Mouse (Mus musculus) forebrain, embryonic 11.5 days (tissue): Measurements from ENCODE around the gene Slc36a4. TPM values are rescaled to one million over a fixed set of nuclear protein-coding genes. Genes with fewer than 3 reads are reported as not detected.
A peak's percentile ranks its signal among the peaks of the same experiment; 100 is the strongest.

Experiments used
- ATAC-seq: fragments of 200-750 bp; cut with Nextera tagmentation; replicated peaks from 2 replicates; pipeline ENCODE4 v1.8.0; 2017; ENCODE audit warnings: moderate TSS enrichment; ENCODE audit not compliant: low FRiP score
- DNase-seq: peaks from one replicate; pipeline ENCODE4 v3.0.0-alpha.2; 2017; ENCODE audit warnings: low spot score
- H3K27ac ChIP-seq: fragments of 300-500 bp; sonication (generic); 2 replicates; pipeline ENCODE4 v1.5.1; 2014; ENCODE audit warnings: low read depth, low read length
- H3K27me3 ChIP-seq: fragments of 300-500 bp; sonication (generic); 2 replicates; pipeline ENCODE4 v1.6.1; 2014; ENCODE audit warnings: mild to moderate bottlenecking, low read length, mixed read lengths; ENCODE audit not compliant: control insufficient read depth, insufficient read depth
- H3K36me3 ChIP-seq: fragments of 300-500 bp; sonication (generic); 2 replicates; pipeline ENCODE4 v1.6.1; 2014; ENCODE audit warnings: mild to moderate bottlenecking, low read length, moderate library complexity, mixed read lengths; ENCODE audit not compliant: control insufficient read depth, insufficient read depth
- H3K4me1 ChIP-seq: fragments of 300-500 bp; sonication (generic); replicated peaks from 2 replicates; pipeline ENCODE4 v1.6.1; 2014; ENCODE audit warnings: low read length, mixed read lengths; ENCODE audit not compliant: control insufficient read depth, insufficient read depth
- H3K4me2 ChIP-seq: fragments of 300-500 bp; sonication (generic); 2 replicates; pipeline ENCODE4 v1.6.1; 2014; ENCODE audit warnings: low read depth, mild to moderate bottlenecking, low read length, moderate library complexity, mixed read lengths; ENCODE audit not compliant: severe bottlenecking
- H3K4me3 ChIP-seq: fragments of 300-500 bp; sonication (generic); 2 replicates; pipeline ENCODE4 v1.5.1; 2014; ENCODE audit warnings: low read depth, low read length
- H3K9ac ChIP-seq: fragments of 300-500 bp; sonication (generic); 2 replicates; pipeline ENCODE4 v1.6.1; 2014; ENCODE audit warnings: low read length
- H3K9me3 ChIP-seq: fragments of 300-500 bp; sonication (generic); 2 replicates; pipeline ENCODE4 v1.6.1; 2016; ENCODE audit warnings: low read length, mixed read lengths; ENCODE audit not compliant: control insufficient read depth
- WGBS: fragments of 180-500 bp; shearing (Covaris S2); extraction: QIAGEN DNeasy Blood & Tissue Kit; methylation state at CpG from one replicate; pipeline ENCODE4 v1.1.7; 2014; 5-methylcytosine and 5-hydroxymethylcytosine counted together
- polyA plus RNA-seq: library from polyadenylated mRNA; unstranded; fragments of >200 nt; fragmentation: Nextera tagmentation; extraction: Ambion mirVana; gene quantifications from 2 replicates; pipeline ENCODE4 v1.2.1, GENCODE M21; 2014

The Slc36a4 gene
- polyA plus RNA-seq, 1 experiment from 2014 or later: 17.8 TPM

- Histone ChIP-seq H3K27me3 (no peaks in the 10 kb centered on the region), H3K4me2 (no peak overlapping the region), H3K4me3 (no peak overlapping the region), H3K27ac (no peak overlapping the region), H3K4me1 (no peaks in the 10 kb centered on the region), H3K9ac (no peak overlapping the region), H3K9me3 (no peaks in the 10 kb centered on the region), H3K36me3 (no peaks in the 10 kb centered on the region; the same call in 1 of the 2 replicates)
- DNase-seq (no peak), ATAC-seq (no peak)
- 91% methylated on average over 11 of the region's 11 CpGs for WGBS
These were observed 24.7 kb downstream of the Slc36a4 start for GRCm38 (mm10) chr9:15734056-15734866.

DNA sequence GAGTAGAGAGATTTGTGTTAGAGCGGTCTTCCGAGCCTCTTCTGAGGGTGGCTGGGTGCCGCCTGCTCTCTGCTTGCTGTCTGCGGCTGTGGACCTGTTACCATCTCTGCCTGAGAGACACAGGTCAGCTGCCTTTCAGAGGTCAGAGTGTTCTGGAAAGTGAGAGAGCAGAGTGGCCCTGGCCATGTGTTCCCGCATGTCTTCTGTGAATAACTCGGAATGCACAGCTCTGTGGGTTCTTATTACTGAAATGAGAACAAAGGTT is 25.3 kb downstream of the Slc36a4 start:
- 92% methylated on average over 6 of the region's 6 CpGs for WGBS
- H3K9ac ChIP-seq: no peak overlapping the region
- no peaks in the 10 kb centered on the region for H3K4me1 ChIP-seq
- no peaks in the 10 kb centered on the region; the same call in 1 of the 2 replicates for H3K36me3 ChIP-seq
- no peak overlapping the region for H3K27ac ChIP-seq
- H3K4me3 ChIP-seq: no peak overlapping the region
- no peak overlapping the region for H3K4me2 ChIP-seq
- H3K27me3 ChIP-seq: no peaks in the 10 kb centered on the region
- no peaks in the 10 kb centered on the region for H3K9me3 ChIP-seq
- DNase-seq (no peak), ATAC-seq (no peak)

- no peaks in the 10 kb centered on the region for H3K4me1 ChIP-seq
- no peaks in the 10 kb centered on the region; the same call in 1 of the 2 replicates for H3K36me3 ChIP-seq
- H3K27me3 ChIP-seq: no peaks in the 10 kb centered on the region
- H3K9ac ChIP-seq: no peak overlapping the region
- H3K27ac ChIP-seq: no peak overlapping the region
- H3K4me2 ChIP-seq: no peak overlapping the region
- no peak for ATAC-seq
- no peak for DNase-seq
- no peak overlapping the region for H3K4me3 ChIP-seq
- WGBS: 90% methylated on average over 2 of the region's 2 CpGs
- H3K9me3 ChIP-seq: no peaks in the 10 kb centered on the region
These were observed 28.0 kb downstream of the Slc36a4 start for GRCm38 (mm10) chr9:15737522-15737921.

GRCm38 (mm10) chr9:15741428-15741827 is 31.9 kb downstream of the Slc36a4 start:
- 94% methylated on average over 4 of the region's 4 CpGs for WGBS
- ATAC-seq (no peak), DNase-seq (no peak)
- Histone ChIP-seq H3K27ac (no peak overlapping the region), H3K9ac (no peak overlapping the region), H3K4me2 (no peak overlapping the region), H3K4me3 (no peak overlapping the region), H3K4me1 (peaks cover 4% of the 10 kb centered on the region; the same call in 1 of the 2 replicates), H3K36me3 (no peaks in the 10 kb centered on the region), H3K9me3 (no peaks in the 10 kb centered on the region), H3K27me3 (no peaks in the 10 kb centered on the region)

- H3K36me3 ChIP-seq: no peaks in the 10 kb centered on the region
- no peak overlapping the region for H3K9ac ChIP-seq
- no peak overlapping the region for H3K4me2 ChIP-seq
- no peak for DNase-seq
- H3K9me3 ChIP-seq: no peaks in the 10 kb centered on the region
- no peaks in the 10 kb centered on the region for H3K27me3 ChIP-seq
- no peak overlapping the region for H3K27ac ChIP-seq
- H3K4me1 ChIP-seq: peaks cover 4% of the 10 kb centered on the region; the same call in 1 of the 2 replicates
- WGBS: 75% methylated on average over 6 of the region's 6 CpGs
- no peak for ATAC-seq
- no peak overlapping the region for H3K4me3 ChIP-seq
These were observed 32.4 kb downstream of the Slc36a4 start for GRCm38 (mm10) chr9:15741931-15742330.

DNA sequence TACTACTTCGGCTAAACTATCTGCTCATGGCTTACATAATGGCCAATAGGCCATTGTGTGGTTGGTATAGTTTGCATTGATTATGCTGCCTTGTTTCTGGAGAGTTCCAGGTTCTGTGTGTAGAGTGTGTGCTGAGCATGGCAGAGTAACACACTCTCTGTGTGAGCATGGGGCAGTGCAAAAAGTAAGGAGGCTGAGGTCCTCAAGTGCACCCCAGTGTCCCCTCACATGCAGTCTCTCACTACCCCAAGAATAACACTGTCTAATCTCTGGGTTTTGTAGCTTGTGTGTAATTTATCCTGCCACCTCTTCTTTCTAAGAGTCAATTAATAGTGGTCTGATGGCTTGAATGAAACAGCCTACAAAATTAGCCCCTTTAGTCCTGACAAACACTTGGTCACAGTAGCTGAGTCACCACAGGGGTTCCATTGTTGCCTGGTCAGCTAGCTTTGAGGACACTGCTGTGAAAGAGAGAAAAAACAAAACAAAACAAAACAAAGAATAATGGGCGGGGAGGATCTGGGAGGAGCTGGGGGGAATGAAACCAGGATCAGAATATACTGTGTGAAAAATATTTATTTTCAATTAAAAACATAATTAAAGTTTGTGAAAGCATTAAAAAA is 36.6 kb downstream of the Slc36a4 start:
- no peak overlapping the region for H3K27ac ChIP-seq
- H3K9me3 ChIP-seq: no peaks in the 10 kb centered on the region
- peaks cover 2% of the 10 kb centered on the region; the same call in 1 of the 2 replicates for H3K27me3 ChIP-seq
- WGBS: 27% methylated on average over 2 of the region's 2 CpGs
- H3K4me3 ChIP-seq: no peak overlapping the region
- peak; percentile 69 for ATAC-seq
- peaks cover 4% of the 10 kb centered on the region; the same call in 1 of the 2 replicates for H3K4me1 ChIP-seq
- no peaks in the 10 kb centered on the region for H3K36me3 ChIP-seq
- H3K9ac ChIP-seq: no peak overlapping the region
- H3K4me2 ChIP-seq: no peak overlapping the region
- DNase-seq: no peak

DNA sequence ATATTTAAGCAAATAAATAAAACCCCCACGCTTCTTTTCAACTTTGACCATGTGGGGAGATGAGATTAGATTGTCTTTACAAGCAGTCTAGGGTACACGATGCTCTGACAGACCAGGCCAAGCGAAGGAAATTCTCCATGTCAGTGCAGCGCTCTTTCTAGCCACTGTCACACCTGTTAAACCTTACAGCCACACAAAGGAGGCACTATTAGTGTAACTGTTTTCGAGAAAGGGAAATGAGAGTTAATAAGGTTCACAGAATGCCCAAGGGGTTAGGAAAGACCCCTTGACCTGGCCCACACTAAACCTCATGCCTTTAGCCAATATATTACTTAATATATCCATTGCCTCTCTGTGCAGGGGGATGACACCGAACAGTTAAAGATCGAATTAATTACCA is 37.1 kb downstream of the Slc36a4 start:
- Histone ChIP-seq H3K36me3 (no peaks in the 10 kb centered on the region), H3K4me3 (no peak overlapping the region), H3K27me3 (peaks cover 2% of the 10 kb centered on the region; the same call in 1 of the 2 replicates), H3K9ac (no peak overlapping the region), H3K4me2 (no peak overlapping the region), H3K27ac (no peak overlapping the region), H3K9me3 (no peaks in the 10 kb centered on the region), H3K4me1 (peaks cover 4% of the 10 kb centered on the region; the same call in 1 of the 2 replicates)
- ATAC-seq: no peak
- WGBS: 37% methylated on average over 7 of the region's 7 CpGs
- DNase-seq: no peak

DNA sequence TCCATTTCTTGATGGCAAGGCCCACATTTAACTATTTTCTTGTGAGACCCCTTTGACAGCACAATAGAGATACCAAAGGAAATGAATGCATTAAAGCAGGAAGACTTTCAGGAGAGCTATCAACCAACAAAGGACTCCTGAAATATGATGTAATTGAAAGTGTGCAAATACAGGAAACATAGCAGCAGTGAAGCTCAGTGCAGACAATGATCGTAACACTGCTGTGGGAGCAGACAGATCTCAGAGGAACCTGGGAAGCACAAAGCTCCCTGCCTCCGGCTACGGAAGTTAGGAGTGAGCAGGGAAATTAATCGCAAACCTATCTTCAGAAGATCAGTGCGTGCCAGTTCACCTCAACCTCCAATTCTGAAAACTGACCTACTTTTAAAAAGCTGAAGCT is 38.8 kb downstream of the Slc36a4 start:
- Histone ChIP-seq H3K27me3 (peaks cover 2% of the 10 kb centered on the region; the same call in 1 of the 2 replicates), H3K9me3 (no peaks in the 10 kb centered on the region), H3K9ac (no peak overlapping the region), H3K4me1 (peaks cover 4% of the 10 kb centered on the region; the same call in 1 of the 2 replicates), H3K27ac (no peak overlapping the region), H3K36me3 (no peaks in the 10 kb centered on the region), H3K4me3 (no peak overlapping the region), H3K4me2 (no peak overlapping the region)
- ATAC-seq: no peak
- DNase-seq: no peak
- 78% methylated on average over 5 of the region's 5 CpGs for WGBS

DNA sequence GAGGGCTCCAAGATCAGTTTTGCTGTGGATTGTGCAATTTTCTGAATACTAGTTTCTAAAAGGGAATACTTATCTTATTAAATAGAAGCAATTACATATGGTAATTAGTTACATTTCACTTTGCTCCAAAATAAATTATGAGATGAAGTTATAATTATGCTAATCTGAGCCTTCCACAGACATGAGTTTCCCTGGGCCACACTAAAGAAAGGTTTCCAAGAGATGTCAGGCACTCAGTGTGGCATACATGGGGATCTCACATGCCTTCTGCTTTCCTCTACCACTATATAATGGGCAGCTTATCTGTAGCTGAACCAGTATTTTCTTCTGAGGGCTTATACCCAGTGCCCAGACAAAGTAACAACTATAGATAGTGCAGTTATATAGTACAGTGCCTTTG is 49.8 kb downstream of the Slc36a4 start:
- H3K36me3 ChIP-seq: no peaks in the 10 kb centered on the region
- H3K27me3 ChIP-seq: no peaks in the 10 kb centered on the region
- DNase-seq (no peak), ATAC-seq (no peak)
- no peak overlapping the region for H3K9ac ChIP-seq
- no peak overlapping the region for H3K27ac ChIP-seq
- H3K4me1 ChIP-seq: no peaks in the 10 kb centered on the region
- H3K4me2 ChIP-seq: no peak overlapping the region
- H3K4me3 ChIP-seq: no peak overlapping the region
- no peaks in the 10 kb centered on the region for H3K9me3 ChIP-seq
